15 mouse cellular contexts compared by ENCODE assay signal in genomic region chr11:64437721-64438120, GRCm38 (mm10). TPM values are rescaled to one million over a fixed set of nuclear protein-coding genes. Genes with fewer than 3 reads are reported as not detected.
A peak's percentile ranks its signal among the peaks of the same experiment; 100 is the strongest.
DNase-seq lines count a peak whose midpoint lies in the region; ATAC-seq lines count a peak whose summit lies in the region.
"Had no signal": no experiment of that assay in that cellular context is flagged by ENCODE, and none has a peak within 500 bp of the region (broad histone marks: within the 10 kb centered on the region; RNA-seq: fewer than 3 reads in every experiment).

No protein-coding gene starts in this region.

- H3K27me3 ChIP-seq in hindbrain, embryonic 11.5 days (ENCODE audit: control insufficient read depth, insufficient read depth, low read length) = peaks cover 9% of the 10 kb centered on the region
- H3K27me3 ChIP-seq in hindbrain, embryonic 16.5 days (replicated peaks; ENCODE audit: control insufficient read depth, insufficient read depth, low read length) = peaks cover 10% of the 10 kb centered on the region
- H3K27me3 ChIP-seq in hindbrain, embryonic 15.5 days = peaks cover 24% of the 10 kb centered on the region
- H3K27me3 ChIP-seq in midbrain, embryonic 14.5 days (ENCODE audit: control insufficient read depth, insufficient read depth, low read length) = no peaks in the 10 kb centered on the region

- H3K4me3 ChIP-seq in hindbrain, embryonic 11.5 days (ENCODE audit: low read depth, low read length) = no peak overlapping the region
- H3K4me3 ChIP-seq in hindbrain, embryonic 16.5 days (ENCODE audit: low read length) = no peak overlapping the region
- no peak overlapping the region for H3K4me3 ChIP-seq in hindbrain, embryonic 15.5 days
- H3K4me3 ChIP-seq in midbrain, embryonic 14.5 days (replicated peaks; ENCODE audit: low read depth, low read length) = no peak overlapping the region
- H3K4me3 ChIP-seq: forebrain, embryonic 12.5 days had no signal

- 27% methylated on average over 3 of the region's 3 CpGs for WGBS in hindbrain, embryonic 11.5 days
- 48% methylated on average over 3 of the region's 3 CpGs for WGBS in hindbrain, embryonic 16.5 days
- WGBS in hindbrain, embryonic 15.5 days = 56% methylated on average over 3 of the region's 3 CpGs
- 25% methylated on average over 3 of the region's 3 CpGs for WGBS in midbrain, embryonic 14.5 days

- peaks cover 9% of the 10 kb centered on the region; the same call in 1 of the 2 replicates for H3K4me1 ChIP-seq in hindbrain, embryonic 11.5 days (replicated peaks; ENCODE audit: control insufficient read depth, insufficient read depth, low read length)
- peaks cover 18% of the 10 kb centered on the region for H3K4me1 ChIP-seq in hindbrain, embryonic 16.5 days (ENCODE audit: control insufficient read depth, insufficient read depth, low read depth, low read length)
- peaks cover 24% of the 10 kb centered on the region for H3K4me1 ChIP-seq in hindbrain, embryonic 15.5 days (replicated peaks)
- H3K4me1 ChIP-seq in midbrain, embryonic 14.5 days (ENCODE audit: control insufficient read depth, insufficient read depth, low read length) = peaks cover 11% of the 10 kb centered on the region; the same call in 1 of the 2 replicates

- DNase-seq in hindbrain, embryonic 11.5 days (ENCODE audit: low spot score) = peak; percentile 30
- peak; percentile 43 for DNase-seq in embryo, embryonic 11 days
- peak; percentile 21 for DNase-seq in midbrain, embryonic 14.5 days
- no peak for DNase-seq in gastrocnemius, postnatal 4 days (ENCODE audit: low spot score in 2 of 2)
- DNase-seq in right cerebral cortex, postnatal 10 days (ENCODE audit: low spot score in 2 of 2) = no peak
- DNase-seq in lung, postnatal 36 days = no peak
- DNase-seq: adrenal gland, adult 2 months; cerebellum, adult 9-11 months; gastrocnemius, postnatal 10 days had no signal

- no peak overlapping the region for H3K9ac ChIP-seq in hindbrain, embryonic 11.5 days (ENCODE audit: low read depth, low read length)
- H3K9ac ChIP-seq in hindbrain, embryonic 16.5 days (ENCODE audit: low read depth, low read length) = no peak overlapping the region; the same call in 1 of the 2 replicates
- no peak overlapping the region for H3K9ac ChIP-seq in hindbrain, embryonic 15.5 days
- no peak overlapping the region for H3K9ac ChIP-seq in midbrain, embryonic 14.5 days (replicated peaks; ENCODE audit: low read length)
- H3K9ac ChIP-seq: forebrain, embryonic 12.5 days; liver, embryonic 14.5 days had no signal

- no peak overlapping the region for H3K4me2 ChIP-seq in hindbrain, embryonic 11.5 days (replicated peaks; ENCODE audit: low read depth, low read length)
- H3K4me2 ChIP-seq in hindbrain, embryonic 16.5 days (ENCODE audit: low read length) = no peak overlapping the region; the same call in 1 of the 2 replicates
- 0 out of 2 replicates have a peak overlapping the region, but pooled peaks have one; percentile 21 for H3K4me2 ChIP-seq in hindbrain, embryonic 15.5 days
- peak overlapping the region; percentile 100 for H3K4me2 ChIP-seq in midbrain, embryonic 14.5 days (ENCODE audit: low read length)

- ATAC-seq in hindbrain, embryonic 11.5 days (ENCODE audit: low FRiP score) = no peak
- ATAC-seq in hindbrain, embryonic 16.5 days = no peak
- no peak for ATAC-seq in hindbrain, embryonic 15.5 days (ENCODE audit: low FRiP score, low read depth)
- ATAC-seq in midbrain, embryonic 14.5 days (ENCODE audit: low FRiP score, low TSS enrichment) = no peak

- no peaks in the 10 kb centered on the region for H3K36me3 ChIP-seq in hindbrain, embryonic 11.5 days (ENCODE audit: control insufficient read depth, insufficient read depth, low read length)
- H3K36me3 ChIP-seq in hindbrain, embryonic 16.5 days (ENCODE audit: control insufficient read depth, insufficient read depth, low read length) = no peaks in the 10 kb centered on the region
- no peaks in the 10 kb centered on the region for H3K36me3 ChIP-seq in hindbrain, embryonic 15.5 days
- H3K36me3 ChIP-seq in midbrain, embryonic 14.5 days (ENCODE audit: control insufficient read depth, insufficient read depth, low read length) = no peaks in the 10 kb centered on the region
- H3K36me3 ChIP-seq: forebrain, embryonic 12.5 days had no signal

- H3K9me3 ChIP-seq in hindbrain, embryonic 11.5 days (ENCODE audit: control insufficient read depth, low read length) = no peaks in the 10 kb centered on the region
- no peaks in the 10 kb centered on the region for H3K9me3 ChIP-seq in hindbrain, embryonic 16.5 days (ENCODE audit: control insufficient read depth, low read length)
- H3K9me3 ChIP-seq in hindbrain, embryonic 15.5 days = no peaks in the 10 kb centered on the region
- H3K9me3 ChIP-seq in midbrain, embryonic 14.5 days (ENCODE audit: control insufficient read depth, low read length) = no peaks in the 10 kb centered on the region
- H3K9me3 ChIP-seq: forebrain, embryonic 12.5 days had no signal

- no peak overlapping the region for H3K27ac ChIP-seq in hindbrain, embryonic 11.5 days (ENCODE audit: low read depth, low read length)
- no peak overlapping the region for H3K27ac ChIP-seq in hindbrain, embryonic 16.5 days (ENCODE audit: low read depth, low read length)
- H3K27ac ChIP-seq in hindbrain, embryonic 15.5 days (replicated peaks) = no peak overlapping the region
- no peak overlapping the region for H3K27ac ChIP-seq in midbrain, embryonic 14.5 days (replicated peaks; ENCODE audit: low read depth, low read length)
- H3K27ac ChIP-seq: forebrain, embryonic 12.5 days; liver, embryonic 14.5 days had no signal

RNA-seq across cellular contexts. Expression of gene F930015N05Rik, which starts 1.3 kb away (rescaled TPM):
- 0.76 and 1.6 TPM in 2 replicates for polyA plus RNA-seq in hindbrain, embryonic 11.5 days (2014; fragmentation: Nextera tagmentation; extraction: Ambion mirVana)
- polyA plus RNA-seq in hindbrain, embryonic 16.5 days (2015; fragmentation: Nextera tagmentation; extraction: Ambion mirVana) = 1.3 and 1.4 TPM in 2 replicates
- 1.3 and 1.4 TPM in 2 replicates for polyA plus RNA-seq in hindbrain, embryonic 15.5 days (2015; fragmentation: Nextera tagmentation; extraction: Ambion mirVana)
- 1.8 and 2.3 TPM in 2 replicates for polyA plus RNA-seq in midbrain, embryonic 14.5 days (2014; fragmentation: Nextera tagmentation; extraction: Ambion mirVana)
- total RNA-seq in gastrocnemius, postnatal 4 days (2021) = under 1 TPM in 1 of 2 experiments, not detected in 1; 0.23 TPM
- total RNA-seq: adrenal gland, adult 2 months; hematopoietic stem cell, adult 5-6 weeks; megakaryocyte progenitor cell, adult 5-6 weeks had no signal

RNA-seq across cellular contexts. Expression of gene Hs3st3a1, which starts 2.6 kb away (rescaled TPM):
- polyA plus RNA-seq in hindbrain, embryonic 11.5 days (2014; fragmentation: Nextera tagmentation; extraction: Ambion mirVana) = 2.0 and 2.2 TPM in 2 replicates
- 0.98 and 1.00 TPM in 2 replicates for polyA plus RNA-seq in hindbrain, embryonic 16.5 days (2015; fragmentation: Nextera tagmentation; extraction: Ambion mirVana)
- polyA plus RNA-seq in hindbrain, embryonic 15.5 days (2015; fragmentation: Nextera tagmentation; extraction: Ambion mirVana) = 1.3 and 1.4 TPM in 2 replicates
- 2.6 and 2.7 TPM in 2 replicates for polyA plus RNA-seq in midbrain, embryonic 14.5 days (2014; fragmentation: Nextera tagmentation; extraction: Ambion mirVana)
- total RNA-seq in gastrocnemius, postnatal 4 days (2021) = under 1 TPM; 0.44 to 0.67 TPM
- total RNA-seq: hematopoietic stem cell, adult 5-6 weeks; megakaryocyte progenitor cell, adult 5-6 weeks had no signal

Comparison
In these comparisons a context has a peak if more than half of its experiments do, and no peak if none do; other contexts are left out.
1. H3K4me2 ChIP-seq: peak in hindbrain, embryonic 15.5 days (single experiment) and midbrain, embryonic 14.5 days (single experiment); none in hindbrain, embryonic 11.5 days (single experiment) and hindbrain, embryonic 16.5 days (single experiment).
2. DNase-seq: peak in hindbrain, embryonic 11.5 days (single experiment), embryo, embryonic 11 days (single experiment) and midbrain, embryonic 14.5 days (single experiment); none in gastrocnemius, postnatal 4 days (0 of 2), right cerebral cortex, postnatal 10 days (0 of 2) and lung, postnatal 36 days (single experiment).